Mouse (Mus musculus): ENCODE results near the gene Tctex1d4.

Gene Tctex1d4

GRCm38 (mm10) chr4:117139217-117139612 is 12.6 kb downstream of the Tctex1d4 start:
- no peak for DNase-seq (ENCODE audit: low spot score)

- DNase-seq (ENCODE audit: low spot score), result no peak
These were observed 14.0 kb downstream of the Tctex1d4 start for GRCm38 (mm10) chr4:117140613-117141012.

GRCm38 (mm10) chr4:117143023-117143422 is 16.4 kb downstream of the Tctex1d4 start:
- DNase-seq (ENCODE audit: low spot score), result no peak

GRCm38 (mm10) chr4:117145248-117145647 is 18.7 kb downstream of the Tctex1d4 start:
- DNase-seq (ENCODE audit: low spot score), result no peak

GRCm38 (mm10) chr4:117146176-117146575 is 19.6 kb downstream of the Tctex1d4 start:
- DNase-seq (ENCODE audit: low spot score), result peak; percentile 86

- DNase-seq (ENCODE audit: low spot score), result no peak
These were observed 21.6 kb downstream of the Tctex1d4 start for GRCm38 (mm10) chr4:117148047-117148713.

GRCm38 (mm10) chr4:117148815-117149214 is 22.2 kb downstream of the Tctex1d4 start:
- DNase-seq (ENCODE audit: low spot score), result no peak

- DNase-seq (ENCODE audit: low spot score), result no peak
These were observed 23.0 kb downstream of the Tctex1d4 start for GRCm38 (mm10) chr4:117149291-117150211.

GRCm38 (mm10) chr4:117150212-117150733 is 23.7 kb downstream of the Tctex1d4 start:
- no peak for DNase-seq (ENCODE audit: low spot score)

GRCm38 (mm10) chr4:117151416-117151815 is 24.8 kb downstream of the Tctex1d4 start:
- DNase-seq (ENCODE audit: low spot score), result no peak

GRCm38 (mm10) chr4:117152714-117153113 is 26.1 kb downstream of the Tctex1d4 start:
- DNase-seq (ENCODE audit: low spot score), result no peak

- no peak for DNase-seq (ENCODE audit: low spot score)
These were observed 28.6 kb downstream of the Tctex1d4 start for GRCm38 (mm10) chr4:117155020-117155791.

GRCm38 (mm10) chr4:117155792-117156355 is 29.3 kb downstream of the Tctex1d4 start, which contains the start of gene Rps8:
Gene Rps8 (minus strand): TSS chr4:117156243.
- peak; percentile 86 for DNase-seq (ENCODE audit: low spot score)

- DNase-seq (ENCODE audit: low spot score), result no peak
These were observed 29.8 kb downstream of the Tctex1d4 start for GRCm38 (mm10) chr4:117156372-117156771.

GRCm38 (mm10) chr4:117159666-117160065 is 33.1 kb downstream of the Tctex1d4 start:
- DNase-seq (ENCODE audit: low spot score), result no peak

GRCm38 (mm10) chr4:117161183-117161582 is 34.6 kb downstream of the Tctex1d4 start:
- DNase-seq (ENCODE audit: low spot score), result no peak

GRCm38 (mm10) chr4:117169936-117170335 is 43.3 kb downstream of the Tctex1d4 start:
- DNase-seq (ENCODE audit: low spot score), result no peak

All from ovary, postnatal 36 days (tissue).